Mouse (Mus musculus) testis, adult 2 months (tissue): Measurements from ENCODE around the gene Pbp2.

Source experiments
- CTCF ChIP-seq: fragments of 200-500 bp; IDR thresholded peaks from 2 replicates; pipeline ENCODE4 v1.5.1; 2012; ENCODE audit warnings: low read depth, mild to moderate bottlenecking, inconsistent platforms, low read length, moderate library complexity; ENCODE audit not compliant: control insufficient read depth, insufficient read depth, insufficient replicate concordance
- POLR2A ChIP-seq: fragments of 200-500 bp; IDR thresholded peaks from 2 replicates; pipeline ENCODE4 v1.6.1; 2012; ENCODE audit warnings: low read depth, mild to moderate bottlenecking, inconsistent platforms, low read length, moderate library complexity; ENCODE audit not compliant: control insufficient read depth

GRCm38 (mm10) chr6:135261124-135261523 lies 49.1 kb downstream of the Pbp2 start:
- TF ChIP-seq CTCF (no peak), POLR2A (no peak)
